ENCODE assay signal across 25 mouse cellular contexts in the genomic region with DNA sequence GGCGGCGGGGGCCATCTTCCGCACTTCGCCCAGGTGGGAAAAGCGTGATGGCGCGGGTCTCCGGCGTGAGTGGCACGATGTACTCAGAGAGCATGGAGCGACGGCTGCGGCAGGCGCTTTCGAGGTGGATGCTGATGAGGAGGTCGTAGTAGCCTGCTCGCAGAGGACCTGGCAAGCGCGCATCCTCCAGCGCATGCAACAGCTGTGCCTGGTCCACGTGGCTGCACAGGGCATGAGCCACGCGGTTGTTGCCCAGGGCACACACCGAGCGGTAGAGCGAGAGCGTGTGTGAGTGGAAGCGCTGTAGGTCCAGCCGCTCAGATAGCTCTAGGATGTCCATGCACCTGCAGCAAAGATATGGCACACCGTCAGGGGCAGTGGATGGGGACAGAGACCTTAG. TPM values are rescaled to one million over a fixed set of nuclear protein-coding genes. Genes with fewer than 3 reads are reported as not detected.
DNase-seq lines count a peak whose midpoint lies in the region; ATAC-seq and TF ChIP-seq lines count a peak whose summit lies in the region.
"Had no signal": no experiment of that assay in that cellular context is flagged by ENCODE, and none has a peak within 500 bp of the region (broad histone marks: within the 10 kb centered on the region; RNA-seq: fewer than 3 reads in every experiment).

No protein-coding gene starts in this region.

- no peak overlapping the region for H3K4me3 ChIP-seq in lung, embryonic 15.5 days
- H3K4me3 ChIP-seq in ES-Bruce4 (ENCODE audit: low read depth, low read length) = peak overlapping the region; percentile 3
- no peak overlapping the region for H3K4me3 ChIP-seq in intestine, embryonic 15.5 days (replicated peaks)
- H3K4me3 ChIP-seq: forebrain, embryonic 10.5 days; forebrain, embryonic 13.5 days; heart, adult 2 months; heart, embryonic 10.5 days; heart, embryonic 13.5 days had no signal

- H3K27ac ChIP-seq in lung, embryonic 15.5 days = no peak overlapping the region
- no peak overlapping the region for H3K27ac ChIP-seq in ES-Bruce4 (ENCODE audit: insufficient read depth, low read length)
- no peak overlapping the region for H3K27ac ChIP-seq in intestine, embryonic 15.5 days
- H3K27ac ChIP-seq: forebrain, embryonic 10.5 days; forebrain, embryonic 13.5 days; heart, adult 2 months; heart, embryonic 10.5 days; heart, embryonic 13.5 days; hindbrain, embryonic 14.5 days; hindbrain, postnatal 0 days had no signal

- no peaks in the 10 kb centered on the region for H3K4me1 ChIP-seq in lung, embryonic 15.5 days
- H3K4me1 ChIP-seq in ES-Bruce4 (ENCODE audit: control insufficient read depth, insufficient read depth, low read length) = peaks cover 7% of the 10 kb centered on the region
- no peaks in the 10 kb centered on the region for H3K4me1 ChIP-seq in intestine, embryonic 15.5 days (replicated peaks)
- H3K4me1 ChIP-seq: forebrain, embryonic 13.5 days; heart, embryonic 10.5 days; heart, embryonic 13.5 days had no signal

- H3K27me3 ChIP-seq in lung, embryonic 15.5 days = no peaks in the 10 kb centered on the region
- no peaks in the 10 kb centered on the region for H3K27me3 ChIP-seq in ES-Bruce4 (ENCODE audit: control insufficient read depth, insufficient read depth, low read length, poor library complexity, severe bottlenecking)
- H3K27me3 ChIP-seq in intestine, embryonic 15.5 days (replicated peaks) = no peaks in the 10 kb centered on the region
- H3K27me3 ChIP-seq: forebrain, embryonic 13.5 days had no signal

- 0 out of 2 replicates have a peak, but pooled peaks have one; percentile 52 for ATAC-seq in lung, embryonic 15.5 days (ENCODE audit: borderline replicate concordance, extremely low read depth, low FRiP score, low TSS enrichment)
- ATAC-seq in intestine, embryonic 15.5 days = no peak
- ATAC-seq: forebrain, embryonic 13.5 days; forebrain, embryonic 16.5 days; hindbrain, postnatal 0 days; inflammation-experienced regulatory T-cells, adult 6 months; intestine, postnatal 0 days had no signal

- DNase-seq in lung, adult 18-20 months = no peak
- peak; percentile 40 for DNase-seq in ZHBTc4 (ENCODE audit: low read depth, low spot score)
- DNase-seq in Muller cell, postnatal 12 days (ENCODE audit: inconsistent ontology term) = no peak
- DNase-seq: adrenal gland, postnatal 10 days; adrenal gland, postnatal 36 days; B cell, adult 2 months; cerebellum, adult 18-20 months; cerebellum, adult 9-10 months; cerebellum, postnatal 14 days; gastrocnemius, postnatal 25 days; heart, adult 2 months; heart, postnatal 14 days; heart, postnatal 4 days had no signal

- H3K4me2 ChIP-seq in lung, embryonic 15.5 days = no peak overlapping the region
- H3K4me2 ChIP-seq in intestine, embryonic 15.5 days (replicated peaks) = no peak overlapping the region
- H3K4me2 ChIP-seq: forebrain, embryonic 13.5 days; heart, embryonic 13.5 days; hindbrain, embryonic 14.5 days had no signal

- TF ChIP-seq CTCF in ES-Bruce4 (IDR thresholded peaks at IDR 0.05; ENCODE audit: low read depth, low read length) = no peak

- no peaks in the 10 kb centered on the region for H3K9me3 ChIP-seq in lung, embryonic 15.5 days
- H3K9me3 ChIP-seq in ES-Bruce4 (replicated peaks; ENCODE audit: control insufficient read depth, insufficient read depth, low read length, poor library complexity, severe bottlenecking) = no peaks in the 10 kb centered on the region
- H3K9me3 ChIP-seq in intestine, embryonic 15.5 days = no peaks in the 10 kb centered on the region
- H3K9me3 ChIP-seq: forebrain, embryonic 10.5 days; forebrain, embryonic 13.5 days; heart, embryonic 10.5 days; heart, embryonic 13.5 days had no signal

- no peaks in the 10 kb centered on the region for H3K36me3 ChIP-seq in lung, embryonic 15.5 days
- no peaks in the 10 kb centered on the region for H3K36me3 ChIP-seq in ES-Bruce4 (ENCODE audit: control insufficient read depth, insufficient read depth, low read length, poor library complexity, severe bottlenecking)
- no peaks in the 10 kb centered on the region for H3K36me3 ChIP-seq in intestine, embryonic 15.5 days
- H3K36me3 ChIP-seq: forebrain, embryonic 10.5 days; heart, embryonic 10.5 days; heart, embryonic 13.5 days had no signal

- no peak for TF ChIP-seq EP300 in ES-Bruce4 (IDR thresholded peaks at IDR 0.05; ENCODE audit: insufficient read depth, low read depth, low read length)

- H3K9ac ChIP-seq in lung, embryonic 15.5 days = no peak overlapping the region
- H3K9ac ChIP-seq in ES-Bruce4 (ENCODE audit: low read depth, poor library complexity, severe bottlenecking) = peak overlapping the region; percentile 11; the same call in 1 of the 2 replicates
- H3K9ac ChIP-seq in intestine, embryonic 15.5 days = no peak overlapping the region
- H3K9ac ChIP-seq: forebrain, embryonic 13.5 days; heart, embryonic 13.5 days; hindbrain, embryonic 14.5 days had no signal

- TF ChIP-seq POLR2A in ES-Bruce4 (IDR thresholded peaks at IDR 0.05; ENCODE audit: insufficient read depth, low read length) = no peak

- WGBS in lung, embryonic 15.5 days = 82% methylated on average over 30 of the region's 30 CpGs
- 86% methylated on average over 30 of the region's 30 CpGs for WGBS in intestine, embryonic 15.5 days

RNA-seq across cellular contexts. Expression of gene Ryr1, which starts 39.0 kb away (rescaled TPM):
- polyA plus RNA-seq in lung, embryonic 15.5 days (2015; fragmentation: Nextera tagmentation; extraction: Ambion mirVana) = 0.19 and 0.24 TPM in 2 replicates
- 8.4 and 10.3 TPM in 2 replicates for polyA plus RNA-seq in ES-Bruce4 (2011; ENCODE audit: insufficient read depth, insufficient read length, low read depth, missing spikeins)
- polyA plus RNA-seq in intestine, embryonic 15.5 days (2015; fragmentation: Nextera tagmentation; extraction: Ambion mirVana) = 0.67 and 1.00 TPM in 2 replicates

RNA-seq across cellular contexts. Expression of gene Rasgrp4, which starts 48.7 kb away (rescaled TPM):
- 1.1 and 1.7 TPM in 2 replicates for polyA plus RNA-seq in lung, embryonic 15.5 days (2015; fragmentation: Nextera tagmentation; extraction: Ambion mirVana)
- polyA plus RNA-seq in ES-Bruce4 (2011; ENCODE audit: insufficient read depth, insufficient read length, low read depth, missing spikeins) = 23.0 and 31.5 TPM in 2 replicates
- 0.44 and 0.62 TPM in 2 replicates for polyA plus RNA-seq in intestine, embryonic 15.5 days (2015; fragmentation: Nextera tagmentation; extraction: Ambion mirVana)
